Mouse (Mus musculus) neural tube, embryonic 11.5 days (tissue): ENCODE measurements at regions not wholly inside any gene's neighbourhood (a gene's known extent, or its start where the extent isn't known, plus 50 kb on each side); places are given as distances from the start of the nearest gene placed in this dataset.

Experiments used
- ATAC-seq: fragments of 200-750 bp; cut with Nextera tagmentation; 2 replicates; pipeline ENCODE4 v1.8.0; 2017; ENCODE audit warnings: moderate number of reproducible peaks, mild to moderate bottlenecking, moderate TSS enrichment, moderate library complexity; ENCODE audit not compliant: insufficient read depth, low FRiP score, low TSS enrichment
- DNase-seq: peaks from one replicate; pipeline ENCODE4 v3.0.0-alpha.2; 2015; ENCODE audit warnings: low spot score
- H3K27ac ChIP-seq: fragments of 300-500 bp; sonication (generic); 2 replicates; pipeline ENCODE4 v1.5.1; 2014; ENCODE audit warnings: low read depth, mild to moderate bottlenecking, low read length
- H3K27me3 ChIP-seq: fragments of 300-500 bp; sonication (generic); 2 replicates; pipeline ENCODE4 v1.6.1; 2014; ENCODE audit warnings: mild to moderate bottlenecking, low read length, mixed read lengths; ENCODE audit not compliant: control insufficient read depth, insufficient read depth
- H3K36me3 ChIP-seq: fragments of 300-500 bp; sonication (generic); 2 replicates; pipeline ENCODE4 v1.6.1; 2014; ENCODE audit warnings: mild to moderate bottlenecking, low read length, moderate library complexity, mixed read lengths; ENCODE audit not compliant: control insufficient read depth, insufficient read depth
- H3K4me1 ChIP-seq: fragments of 300-500 bp; sonication (generic); 2 replicates; pipeline ENCODE4 v1.6.1; 2014; ENCODE audit warnings: low read length, mixed read lengths; ENCODE audit not compliant: control insufficient read depth, insufficient read depth
- H3K4me2 ChIP-seq: fragments of 300-500 bp; sonication (generic); 2 replicates; pipeline ENCODE4 v1.6.1; 2014; ENCODE audit warnings: low read depth, mild to moderate bottlenecking, moderate library complexity
- H3K4me3 ChIP-seq: fragments of 300-500 bp; sonication (generic); 2 replicates; pipeline ENCODE4 v1.5.1; 2014; ENCODE audit warnings: low read depth, low read length
- H3K9ac ChIP-seq: fragments of 300-500 bp; sonication (generic); 2 replicates; pipeline ENCODE4 v1.6.1; 2014; ENCODE audit warnings: mild to moderate bottlenecking, low read length
- H3K9me3 ChIP-seq: fragments of 300-500 bp; sonication (generic); 2 replicates; pipeline ENCODE4 v1.6.1; 2016; ENCODE audit warnings: low read length; ENCODE audit not compliant: control insufficient read depth
- WGBS: fragments of 180-500 bp; shearing (Covaris S2); extraction: QIAGEN DNeasy Blood & Tissue Kit; methylation state at CpG from one replicate; pipeline ENCODE4 v1.1.7; 2014; 5-methylcytosine and 5-hydroxymethylcytosine counted together

DNA sequence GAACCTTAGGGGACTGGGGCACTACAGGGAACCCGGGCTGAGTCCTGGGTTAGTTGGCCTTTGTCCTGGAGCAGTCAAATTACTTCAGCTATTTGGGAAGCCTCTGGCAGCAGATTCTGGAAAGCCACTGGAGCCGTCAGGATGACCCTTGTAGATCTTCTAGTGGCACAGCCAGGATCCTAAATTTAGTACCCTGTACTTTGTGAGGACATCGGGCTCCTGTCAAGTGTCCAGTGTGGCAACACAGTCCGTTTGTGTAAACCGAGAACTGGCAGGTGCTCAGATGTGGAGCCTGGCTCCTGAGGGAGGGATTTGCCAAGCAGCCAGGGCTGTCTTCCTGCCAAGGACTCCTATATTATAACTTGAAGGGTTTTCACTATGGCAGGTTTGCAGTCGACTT is 76.8 kb upstream of the Pced1b start:
- Histone ChIP-seq H3K4me2 (no peak overlapping the region), H3K27me3 (no peaks in the 10 kb centered on the region), H3K4me1 (no peaks in the 10 kb centered on the region; the same call in 1 of the 2 replicates), H3K9me3 (no peaks in the 10 kb centered on the region), H3K27ac (no peak overlapping the region), H3K9ac (no peak overlapping the region), H3K4me3 (no peak overlapping the region), H3K36me3 (no peaks in the 10 kb centered on the region)
- 83% methylated on average over 6 of the region's 6 CpGs for WGBS
- DNase-seq (no peak), ATAC-seq (no peak)

DNA sequence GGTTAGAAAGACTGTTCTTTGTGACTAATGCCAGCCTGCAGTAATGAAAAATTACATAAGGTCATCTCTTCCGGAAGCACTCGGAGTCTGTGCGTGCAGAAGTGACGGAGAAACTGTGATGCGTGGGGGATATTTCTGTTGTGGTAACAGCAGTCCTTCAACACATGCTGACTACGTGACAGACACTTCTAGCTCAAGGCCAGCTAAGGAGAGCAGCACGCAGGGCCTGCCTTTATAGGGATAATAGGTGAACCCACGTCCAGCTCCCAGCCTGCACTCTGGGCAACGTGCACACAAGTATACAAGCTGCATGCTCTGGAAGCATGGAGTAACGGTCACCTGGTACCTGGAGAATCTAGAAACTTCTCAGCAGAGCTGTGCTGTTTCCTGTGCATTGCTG is 77.5 kb upstream of the Pced1b start:
- Histone ChIP-seq H3K4me1 (no peaks in the 10 kb centered on the region), H3K27ac (no peak overlapping the region), H3K9me3 (no peaks in the 10 kb centered on the region), H3K4me2 (no peak overlapping the region), H3K4me3 (no peak overlapping the region), H3K9ac (no peak overlapping the region), H3K36me3 (no peaks in the 10 kb centered on the region), H3K27me3 (no peaks in the 10 kb centered on the region)
- no peak for ATAC-seq
- 92% methylated on average over 10 of the region's 10 CpGs for WGBS
- DNase-seq, result no peak

GRCm38 (mm10) chr15:97167116-97167515 is 79.8 kb upstream of the Pced1b start:
- no peak for DNase-seq
- Histone ChIP-seq H3K4me3 (no peak overlapping the region), H3K27ac (no peak overlapping the region), H3K9ac (no peak overlapping the region), H3K36me3 (no peaks in the 10 kb centered on the region), H3K4me2 (no peak overlapping the region), H3K9me3 (no peaks in the 10 kb centered on the region), H3K27me3 (no peaks in the 10 kb centered on the region), H3K4me1 (no peaks in the 10 kb centered on the region)
- 96% methylated on average over 7 of the region's 7 CpGs for WGBS
- no peak for ATAC-seq

DNA sequence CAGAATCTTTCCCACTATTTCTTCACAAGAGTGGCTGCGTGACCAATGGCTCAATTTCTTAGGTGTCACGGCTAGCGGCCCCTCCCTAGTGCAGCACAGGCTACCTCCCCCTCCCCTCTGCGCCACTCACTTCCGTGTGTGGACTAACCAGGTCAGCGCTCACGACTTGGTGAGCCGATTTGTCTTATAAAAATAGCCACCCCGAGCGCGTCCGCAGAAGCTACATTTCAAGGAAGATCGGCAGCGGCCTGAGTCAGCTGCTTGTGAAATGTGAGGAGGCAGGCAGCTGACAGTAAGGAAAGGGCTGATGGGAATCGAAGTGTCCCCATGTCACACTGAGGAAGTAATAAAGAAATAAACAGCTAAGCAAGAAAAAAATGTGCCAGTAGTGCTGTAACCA is 82.3 kb upstream of the Pced1b start:
- Histone ChIP-seq H3K9ac (no peak overlapping the region), H3K27me3 (no peaks in the 10 kb centered on the region), H3K4me1 (no peaks in the 10 kb centered on the region), H3K9me3 (no peaks in the 10 kb centered on the region), H3K36me3 (no peaks in the 10 kb centered on the region), H3K27ac (no peak overlapping the region), H3K4me3 (no peak overlapping the region), H3K4me2 (no peak overlapping the region)
- DNase-seq (no peak), ATAC-seq (no peak)
- WGBS, result 81% methylated on average over 15 of the region's 15 CpGs

DNA sequence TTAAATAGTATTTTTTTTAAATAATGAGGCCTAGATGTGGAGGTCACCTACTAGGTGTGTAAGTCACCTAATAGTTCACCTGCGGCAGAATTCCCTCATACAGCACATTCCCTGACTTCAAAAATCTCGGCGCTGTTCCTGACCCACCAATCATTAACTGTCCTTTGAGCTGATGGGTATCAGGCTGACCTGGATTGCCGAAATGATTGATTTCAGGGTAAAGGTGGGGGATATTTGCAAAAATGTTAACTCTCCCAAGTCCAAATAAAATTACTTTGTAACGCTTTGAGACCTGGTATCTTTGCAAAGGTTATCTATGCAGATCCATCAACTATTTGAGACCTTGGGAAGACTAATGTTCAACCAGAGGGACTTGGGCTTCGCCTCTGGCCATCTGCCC is 82.9 kb upstream of the Pced1b start:
- no peak overlapping the region for H3K9ac ChIP-seq
- no peaks in the 10 kb centered on the region for H3K27me3 ChIP-seq
- H3K4me2 ChIP-seq, result no peak overlapping the region
- no peak overlapping the region for H3K27ac ChIP-seq
- no peaks in the 10 kb centered on the region for H3K9me3 ChIP-seq
- H3K4me1 ChIP-seq, result no peaks in the 10 kb centered on the region
- H3K36me3 ChIP-seq, result no peaks in the 10 kb centered on the region
- no peak for ATAC-seq
- no peak for DNase-seq
- 91% methylated on average over 6 of the region's 6 CpGs for WGBS
- H3K4me3 ChIP-seq, result no peak overlapping the region

DNA sequence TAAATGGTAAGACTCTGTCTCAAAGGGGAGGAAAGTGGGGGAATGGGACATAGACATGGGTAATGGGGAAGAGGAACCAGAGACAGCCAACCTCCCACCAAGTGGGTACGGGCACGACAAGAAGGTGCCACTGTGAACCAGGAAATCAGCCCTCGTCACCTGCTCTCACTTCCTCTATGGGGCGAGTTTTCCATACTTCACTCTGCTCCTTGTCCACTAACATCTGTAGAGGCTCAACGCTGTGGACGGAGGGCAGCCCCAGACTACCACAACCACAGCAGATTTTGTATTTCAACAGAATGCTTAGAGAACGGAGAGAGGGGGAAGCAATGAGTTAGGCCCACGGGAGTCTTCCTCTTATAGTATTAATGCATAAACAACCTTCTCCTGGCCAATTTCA is 83.8 kb upstream of the Pced1b start:
- H3K27ac ChIP-seq, result no peak overlapping the region
- no peak overlapping the region for H3K9ac ChIP-seq
- no peaks in the 10 kb centered on the region for H3K36me3 ChIP-seq
- H3K27me3 ChIP-seq, result no peaks in the 10 kb centered on the region
- H3K9me3 ChIP-seq, result no peaks in the 10 kb centered on the region
- WGBS, result 92% methylated on average over 8 of the region's 8 CpGs
- H3K4me2 ChIP-seq, result no peak overlapping the region
- ATAC-seq, result no peak
- no peak for DNase-seq
- no peak overlapping the region for H3K4me3 ChIP-seq
- H3K4me1 ChIP-seq, result no peaks in the 10 kb centered on the region

GRCm38 (mm10) chr15:97162305-97162704 is 84.6 kb upstream of the Pced1b start:
- no peak overlapping the region for H3K9ac ChIP-seq

GRCm38 (mm10) chr15:97161530-97161929 is 85.4 kb upstream of the Pced1b start:
- H3K27me3 ChIP-seq, result no peaks in the 10 kb centered on the region
- no peaks in the 10 kb centered on the region for H3K9me3 ChIP-seq
- ATAC-seq (no peak), DNase-seq (no peak)
- H3K9ac ChIP-seq, result no peak overlapping the region
- no peaks in the 10 kb centered on the region for H3K4me1 ChIP-seq
- no peak overlapping the region for H3K4me2 ChIP-seq
- H3K27ac ChIP-seq, result no peak overlapping the region
- 85% methylated on average over 5 of the region's 5 CpGs for whole genome bisulfite sequencing
- H3K4me3 ChIP-seq, result no peak overlapping the region
- no peaks in the 10 kb centered on the region for H3K36me3 ChIP-seq

More at GRCm38 (mm10) chr15:97162305-97162704, 84.6 kb upstream of the Pced1b start:
- Histone ChIP-seq H3K4me2 (no peak overlapping the region), H3K4me3 (no peak overlapping the region), H3K27ac (no peak overlapping the region), H3K27me3 (no peaks in the 10 kb centered on the region), H3K36me3 (no peaks in the 10 kb centered on the region), H3K9me3 (no peaks in the 10 kb centered on the region), H3K4me1 (no peaks in the 10 kb centered on the region)
- DNase-seq, result no peak
- no peak for ATAC-seq
- 91% methylated on average over 8 of the region's 8 CpGs for WGBS

DNA sequence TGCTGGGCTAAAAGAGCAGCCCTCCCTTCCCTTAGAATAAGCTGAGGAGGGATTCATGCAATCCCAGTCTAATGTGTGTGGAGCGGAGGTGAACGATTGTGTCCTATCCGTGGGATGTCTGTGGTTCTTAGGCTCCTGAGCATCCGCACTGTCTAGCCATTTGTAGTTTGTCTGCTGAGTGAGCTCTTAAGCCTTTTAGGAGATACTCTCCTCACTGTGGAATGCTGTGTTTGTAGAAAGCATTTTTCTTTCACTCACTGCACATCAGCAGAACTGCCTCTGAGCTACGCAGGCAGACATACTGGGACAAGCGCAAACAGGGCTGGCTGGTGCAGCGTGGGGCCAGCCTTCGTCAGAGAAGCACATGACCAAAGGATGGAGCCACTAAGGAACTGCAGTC is 94.6 kb upstream of the Pced1b start:
- ATAC-seq, result no peak

More for the DNA sequence above, 94.6 kb upstream of the Pced1b start:
- no peak overlapping the region for H3K4me2 ChIP-seq
- H3K9me3 ChIP-seq, result no peaks in the 10 kb centered on the region
- no peak overlapping the region for H3K27ac ChIP-seq
- no peaks in the 10 kb centered on the region for H3K36me3 ChIP-seq
- H3K4me1 ChIP-seq, result no peaks in the 10 kb centered on the region
- 85% methylated on average over 8 of the region's 8 CpGs for WGBS
- H3K9ac ChIP-seq, result no peak overlapping the region
- H3K4me3 ChIP-seq, result no peak overlapping the region
- no peaks in the 10 kb centered on the region for H3K27me3 ChIP-seq
- no peak for DNase-seq
